Mouse (Mus musculus) cerebellum, postnatal 4 days (tissue): ENCODE measurements around the gene Tgm5.
"Not testable (repeated sequence)": the region's sequence is repeated elsewhere in the genome, so short reads cannot be mapped to it uniquely, and the experiment has no call there.

Experiments
- DNase-seq, 2 experiments: peaks; one replicate each; pipeline ENCODE4 v3.0.0; 2022; ENCODE audit warnings: low spot score in 2 of 2, mixed read lengths in 1 of 2

Tgm5 gene

DNA sequence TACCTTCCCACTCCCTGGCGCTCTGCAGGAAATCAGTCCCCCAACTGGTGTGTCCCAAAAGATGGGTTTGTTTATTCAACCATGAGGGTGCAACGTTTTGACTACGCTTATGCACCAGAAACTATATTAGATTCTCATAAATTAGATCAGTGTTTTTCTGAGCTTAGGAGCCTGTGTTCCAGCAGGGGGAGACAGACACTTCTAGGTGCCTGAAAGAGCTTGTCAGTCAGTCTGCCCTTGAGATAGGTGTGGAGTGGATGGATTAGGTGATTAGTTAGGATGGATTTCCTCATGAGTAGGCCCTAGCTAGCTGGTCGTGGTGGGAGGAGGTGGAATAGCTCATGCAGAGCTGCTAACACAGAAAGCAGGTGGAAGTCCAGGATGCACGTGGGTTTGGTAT is 44.5 kb downstream of the Tgm5 start:
- DNase-seq = peak in 1 of 2 experiments; percentile 3

DNA sequence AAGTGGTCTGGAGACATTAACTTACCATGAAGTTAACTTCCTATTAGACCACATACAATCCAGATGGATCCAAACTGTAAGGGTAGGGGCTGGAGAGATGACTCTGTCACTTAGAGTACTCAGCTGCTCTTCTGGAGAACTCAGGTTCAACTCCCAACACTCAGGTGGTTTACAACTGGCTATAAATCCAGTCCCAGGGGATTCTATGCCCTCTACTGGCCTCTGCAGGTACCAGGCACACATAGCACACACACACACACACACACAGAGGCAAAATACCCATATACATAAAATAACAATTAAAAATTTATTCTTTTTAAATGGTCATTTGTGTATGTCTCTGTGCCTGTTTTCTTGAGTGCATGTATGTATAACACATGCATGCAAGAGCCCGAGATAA is 46.3 kb downstream of the Tgm5 start:
- no peak for DNase-seq

DNA sequence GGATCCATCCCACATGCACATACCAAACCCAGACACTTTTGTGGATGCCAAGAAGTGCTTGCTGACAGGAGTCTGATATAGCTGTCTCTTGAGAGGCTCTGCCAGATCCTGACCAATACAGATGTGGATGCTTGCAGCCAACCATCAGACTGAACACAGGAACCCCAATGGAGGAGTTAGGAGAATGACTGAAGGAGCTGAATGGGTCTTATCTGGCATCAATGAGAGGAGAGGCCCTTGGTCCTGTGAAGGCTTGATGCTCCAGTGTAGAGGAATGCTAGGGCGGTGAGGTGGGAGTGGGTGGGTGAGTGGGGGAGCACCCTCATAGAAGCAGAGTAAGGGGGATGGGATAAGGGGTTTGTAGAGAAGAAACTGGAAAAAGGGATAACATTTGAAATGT is 46.8 kb downstream of the Tgm5 start:
- DNase-seq = not testable (repeated sequence)

DNA sequence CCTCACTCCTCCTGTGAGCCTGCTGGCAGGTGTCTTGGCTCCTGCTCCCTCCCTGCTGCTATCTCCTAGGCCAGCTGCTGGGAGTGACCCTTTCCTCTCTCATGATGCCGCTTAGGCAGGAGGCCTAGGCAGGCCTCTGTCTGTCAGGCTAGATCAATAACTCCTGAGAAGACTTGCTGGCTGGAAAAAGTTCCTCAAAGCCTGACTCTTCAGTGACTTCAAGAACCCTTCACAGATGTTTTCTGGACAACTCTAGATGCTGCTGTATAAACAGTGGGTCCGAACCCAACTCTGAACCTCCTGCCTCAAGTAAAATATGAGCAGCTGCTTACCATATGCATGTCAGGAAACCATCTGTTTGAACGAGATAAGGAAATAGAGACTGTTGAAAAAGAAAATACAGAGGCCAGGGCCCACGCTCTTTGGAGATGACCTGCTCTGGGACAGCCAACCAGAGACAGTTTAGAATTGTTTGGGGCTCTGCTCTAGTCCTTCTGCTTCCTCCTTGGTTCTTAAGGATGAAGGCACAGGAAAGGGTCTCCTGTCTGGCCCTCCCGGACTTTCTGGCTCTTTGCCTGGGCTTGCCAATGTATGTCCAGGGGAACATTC is 48.8 kb downstream of the Tgm5 start, which contains the start of gene Epb42:
TSS of gene Epb42 (minus strand) at position 340 of the 609 bp plus-strand sequence.
- no peak for DNase-seq

DNA sequence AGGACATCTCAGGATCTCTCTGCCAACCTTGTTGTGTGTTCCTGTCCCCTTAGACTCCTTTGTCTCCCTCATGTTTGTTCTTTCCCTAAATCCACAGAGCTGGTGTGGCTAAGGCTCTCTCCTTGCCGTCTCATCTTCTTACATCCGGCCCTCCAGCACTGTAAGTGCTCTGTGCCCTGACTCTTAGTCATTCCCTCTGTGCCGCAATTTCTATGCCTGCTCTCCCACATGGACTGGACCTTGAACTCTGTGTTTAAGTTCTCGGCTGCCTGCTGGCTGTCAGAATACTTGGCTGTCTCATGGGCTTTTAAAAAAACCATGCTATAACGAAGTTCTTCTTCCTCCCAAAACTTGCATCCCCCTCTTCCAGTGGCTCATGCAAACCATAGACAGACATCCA is 62.7 kb downstream of the Tgm5 start:
- no peak for DNase-seq

DNA sequence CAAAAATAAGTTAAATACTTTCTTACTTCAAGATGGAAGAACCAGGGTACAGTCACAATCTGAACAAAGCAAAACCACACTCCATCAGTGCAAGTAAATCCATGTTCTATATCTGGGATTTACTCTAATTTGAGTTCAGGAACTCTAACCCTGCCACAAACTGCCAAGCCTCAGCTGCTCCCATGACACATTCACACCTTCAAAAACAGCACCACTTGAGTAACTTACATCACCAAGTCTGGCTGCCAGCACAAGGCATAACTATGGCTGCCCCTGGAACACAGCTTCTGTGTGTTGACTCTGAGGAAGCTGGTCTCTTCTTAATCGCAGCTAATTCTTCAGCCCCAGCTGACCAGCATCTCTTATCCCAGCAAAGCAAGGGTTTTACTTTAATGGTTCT is 68.5 kb downstream of the Tgm5 start:
- DNase-seq = no peak

DNA sequence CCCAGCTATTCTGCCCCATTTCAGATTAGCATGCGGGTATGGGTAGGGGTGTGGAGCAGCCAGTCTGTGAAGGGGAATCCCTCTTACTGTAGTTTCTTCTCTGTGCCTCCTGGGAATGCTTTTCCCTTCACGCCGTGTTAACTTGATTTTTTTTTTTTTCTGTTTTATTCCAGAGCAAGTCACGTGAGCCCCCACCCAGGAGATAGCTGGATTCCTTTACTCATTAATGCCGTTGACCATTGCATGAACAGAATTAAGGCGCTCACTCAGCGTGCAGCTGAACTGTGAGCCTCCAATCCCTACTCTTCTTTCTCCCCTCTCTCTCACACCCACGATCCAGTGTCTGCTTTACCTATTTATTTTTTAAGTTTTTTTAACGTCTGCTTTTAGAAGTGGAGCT is 69.4 kb downstream of the Tgm5 start:
- DNase-seq = no peak

DNA sequence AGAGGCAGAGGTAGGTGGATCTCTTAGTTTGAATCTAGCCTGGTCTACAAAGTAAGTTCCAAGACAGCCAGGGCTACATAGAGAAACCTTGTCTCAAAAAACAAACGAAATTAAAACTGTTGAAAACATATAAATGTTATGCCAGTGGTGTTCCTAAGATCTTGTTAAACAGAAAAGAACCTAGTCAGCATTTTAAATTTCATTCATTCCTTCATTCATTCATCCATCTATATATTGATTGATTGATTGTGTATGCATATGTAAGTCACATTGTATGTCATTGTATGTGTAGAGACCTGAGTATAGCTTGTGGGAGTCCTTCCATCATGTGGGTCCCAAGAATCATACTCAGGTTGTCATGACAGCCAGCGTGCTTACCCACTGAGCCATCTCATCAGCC is 70.1 kb downstream of the Tgm5 start:
- no peak for DNase-seq

DNA sequence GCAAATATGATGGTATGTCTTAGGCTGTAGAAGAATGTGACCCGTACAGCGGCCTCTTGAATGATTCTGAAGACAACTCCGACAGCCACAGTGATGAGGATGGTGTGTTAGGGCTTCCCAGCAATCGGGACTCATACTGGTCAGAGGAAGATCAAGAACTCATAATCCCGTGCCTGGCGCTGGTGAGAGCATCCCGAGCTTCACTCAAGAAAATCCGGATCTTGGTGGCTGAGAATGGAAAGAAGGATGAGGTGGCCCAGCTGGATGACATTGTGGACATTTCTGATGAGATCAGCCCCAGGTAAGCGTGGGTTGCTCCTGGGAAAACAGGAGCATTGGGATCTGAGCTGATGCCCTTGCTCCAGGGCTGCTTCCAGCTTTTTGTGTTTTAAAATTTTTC is 73.0 kb downstream of the Tgm5 start:
- no peak for DNase-seq

DNA sequence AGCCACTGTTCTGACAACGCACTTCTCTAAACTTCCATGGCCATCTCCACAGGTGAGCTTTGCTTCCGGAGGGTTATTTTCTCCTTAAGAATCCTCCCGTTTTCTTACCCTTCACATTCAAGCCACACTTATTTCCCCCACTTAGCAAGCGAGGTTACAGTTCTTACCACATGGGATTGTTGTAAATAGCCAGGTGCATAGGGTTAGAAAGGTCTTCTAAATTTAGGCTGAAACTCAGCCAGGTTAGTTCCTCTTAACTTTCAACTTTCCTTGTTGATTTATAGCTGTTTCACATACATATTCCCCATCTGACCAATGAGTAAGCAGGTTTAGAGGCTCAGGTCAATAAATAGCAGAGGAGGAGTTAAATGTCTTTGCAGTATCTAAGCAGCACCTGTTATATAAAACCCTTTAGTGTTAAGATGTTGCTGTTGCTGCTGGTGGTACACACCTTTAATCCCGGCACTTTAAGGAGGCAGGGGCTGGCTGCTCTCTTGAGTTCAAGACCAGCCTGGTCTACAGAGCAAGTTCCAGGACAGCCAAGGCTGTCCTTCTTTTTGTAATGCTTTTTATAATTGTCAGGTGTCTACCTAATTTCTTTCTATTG is 76.5 kb downstream of the Tgm5 start:
- DNase-seq = no peak

DNA sequence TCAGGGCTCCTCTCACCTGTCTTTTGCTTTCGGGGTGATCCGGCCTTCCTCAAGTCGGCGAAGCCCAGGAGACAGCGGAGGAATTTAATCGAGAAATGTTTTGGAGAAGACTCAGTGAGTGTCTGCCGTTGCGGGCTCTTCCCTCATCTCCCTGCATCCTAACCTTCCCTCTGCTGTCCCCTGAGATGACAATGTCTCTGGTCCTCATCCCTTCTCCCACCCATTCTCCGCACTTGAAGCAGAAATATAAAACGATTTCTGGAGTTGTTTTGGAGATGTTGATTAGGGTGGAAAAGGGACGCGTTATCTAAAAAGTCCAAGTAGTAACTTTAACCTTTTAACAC is 77.0 kb downstream of the Tgm5 start:
- DNase-seq = no peak

DNA sequence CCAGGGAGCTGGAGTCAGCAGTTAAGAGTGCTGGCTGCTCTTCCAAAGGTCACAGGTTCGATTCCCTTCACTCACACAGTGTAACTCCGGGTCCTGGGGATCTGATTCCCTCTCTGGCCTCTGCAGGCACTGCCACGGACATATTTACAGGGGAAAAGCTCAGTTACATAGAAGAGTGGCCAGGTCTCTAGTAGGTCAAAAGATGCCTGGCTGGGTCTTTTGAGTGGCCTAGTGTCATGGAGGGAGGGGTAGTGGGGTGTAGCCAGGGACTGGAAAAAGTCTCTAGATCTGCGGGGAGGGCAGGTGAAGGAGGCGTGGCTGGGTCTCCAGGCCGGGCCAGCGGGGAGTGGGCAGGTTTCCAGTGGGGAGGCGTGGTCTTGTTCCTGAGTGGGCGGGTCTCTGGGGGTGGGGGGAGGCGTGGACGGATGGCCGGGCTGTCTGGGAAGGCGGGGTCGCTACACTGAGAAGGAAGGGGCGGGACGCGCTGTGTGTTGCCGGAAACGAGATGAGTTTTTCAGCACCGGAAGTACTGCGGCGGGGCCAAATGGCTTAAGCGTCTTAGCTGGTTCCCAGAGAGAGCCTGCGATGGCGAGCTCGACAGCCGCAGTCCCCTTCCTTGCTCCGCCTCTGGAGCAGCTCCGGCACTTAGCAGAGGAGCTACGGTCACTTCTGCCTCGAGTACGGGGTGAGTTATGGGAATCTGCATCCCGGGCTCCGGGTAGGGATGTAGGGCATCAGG is 77.5 kb downstream of the Tgm5 start, which contains the start of gene Ccndbp1:
TSS of gene Ccndbp1 (plus strand) at position 479 of the 739 bp plus-strand sequence.
- peak; percentile 73 to 88 for DNase-seq

DNA sequence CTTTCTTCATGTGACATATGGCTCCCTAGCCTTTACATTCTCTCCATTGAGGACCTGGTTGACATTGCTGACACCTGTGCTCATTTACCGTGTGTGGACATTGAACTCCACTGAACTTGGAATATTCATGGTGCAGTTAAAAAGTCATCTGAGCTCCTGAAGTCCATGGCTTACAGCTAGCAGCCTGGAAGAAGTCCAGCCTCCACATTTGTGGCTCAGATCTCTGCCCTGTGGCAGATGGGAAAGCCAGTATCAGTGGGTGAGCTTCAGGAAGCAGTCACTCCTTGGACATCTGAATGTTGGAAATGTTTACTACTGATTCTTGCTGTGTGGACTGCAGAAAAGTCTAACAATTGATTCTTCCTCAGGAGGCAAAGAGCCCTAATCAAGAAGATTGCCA is 78.7 kb downstream of the Tgm5 start:
- DNase-seq = no peak

DNA sequence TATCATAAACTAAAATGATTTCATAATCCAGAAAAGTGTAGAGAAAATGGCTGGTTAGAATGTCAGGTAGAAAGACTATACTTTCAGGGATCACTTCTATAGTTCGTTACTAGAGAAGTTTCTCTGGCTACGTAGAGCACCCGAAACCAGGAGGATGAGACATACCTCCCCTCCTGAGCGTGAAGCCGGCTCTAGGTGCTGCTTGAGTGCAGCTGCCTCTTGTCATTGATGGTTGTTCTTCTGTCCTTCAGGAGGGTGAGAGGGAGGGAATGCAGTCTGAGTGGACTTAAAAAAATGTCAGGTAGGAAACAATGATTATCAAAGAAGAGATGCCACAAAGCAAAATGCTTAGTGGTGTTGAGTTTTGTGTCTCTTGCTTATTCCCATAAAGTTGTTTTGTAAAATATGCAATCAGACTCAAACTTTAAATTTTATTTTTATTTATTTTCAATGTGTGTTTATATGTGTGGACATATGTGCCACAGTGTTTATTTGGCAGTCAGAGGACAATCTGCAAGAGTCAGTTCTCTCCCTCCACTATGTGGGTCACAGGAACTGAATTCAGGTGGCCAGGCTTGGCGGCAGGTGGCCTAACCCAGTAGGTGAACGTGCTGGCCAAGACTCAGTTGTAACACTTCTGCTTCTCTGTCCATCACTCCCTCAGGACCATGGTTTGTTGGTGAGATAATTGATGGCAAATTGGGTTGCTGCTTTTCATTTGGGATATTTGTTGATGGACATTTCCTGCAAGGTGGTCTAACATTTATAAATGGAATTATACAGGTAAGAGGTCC is 81.4 kb downstream of the Tgm5 start:
- DNase-seq = no peak

DNA sequence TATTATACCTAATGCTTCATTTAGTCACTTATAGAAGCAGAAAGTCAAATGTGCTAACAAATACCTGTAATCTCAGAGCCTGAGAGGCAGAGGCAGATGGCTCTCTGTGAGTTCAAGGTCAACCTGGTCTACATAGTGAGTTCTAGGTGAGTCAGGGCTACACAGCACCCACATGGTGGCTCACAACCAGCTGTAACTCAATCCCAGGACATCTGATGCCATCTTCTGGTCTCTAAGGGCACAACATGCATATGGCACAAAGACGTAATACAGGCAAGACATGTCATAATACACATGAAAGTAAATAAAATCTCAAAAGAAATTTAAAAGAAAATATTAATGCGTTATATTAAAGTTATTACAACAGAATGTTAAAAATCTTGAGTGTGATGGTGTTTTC is 82.1 kb downstream of the Tgm5 start:
- no peak for DNase-seq

DNA sequence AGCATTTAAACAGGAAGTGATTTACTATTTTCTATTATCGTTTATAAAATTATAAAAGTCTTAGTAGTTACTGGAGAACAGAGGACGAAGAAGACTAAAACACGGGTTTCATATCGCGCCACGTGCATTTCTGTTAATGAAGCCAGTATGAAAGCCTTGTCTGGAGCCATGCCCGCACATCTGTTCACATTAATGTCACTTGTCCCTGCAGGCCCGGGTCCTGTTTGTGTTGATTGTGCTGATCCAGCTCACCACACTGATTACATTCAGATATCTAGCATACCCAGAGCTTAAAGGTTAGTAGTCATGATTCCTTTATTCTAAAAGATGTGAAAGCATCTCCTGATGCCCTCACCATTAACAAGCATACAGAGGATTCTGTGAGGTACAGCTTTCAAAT is 86.8 kb downstream of the Tgm5 start:
- no peak for DNase-seq

DNA sequence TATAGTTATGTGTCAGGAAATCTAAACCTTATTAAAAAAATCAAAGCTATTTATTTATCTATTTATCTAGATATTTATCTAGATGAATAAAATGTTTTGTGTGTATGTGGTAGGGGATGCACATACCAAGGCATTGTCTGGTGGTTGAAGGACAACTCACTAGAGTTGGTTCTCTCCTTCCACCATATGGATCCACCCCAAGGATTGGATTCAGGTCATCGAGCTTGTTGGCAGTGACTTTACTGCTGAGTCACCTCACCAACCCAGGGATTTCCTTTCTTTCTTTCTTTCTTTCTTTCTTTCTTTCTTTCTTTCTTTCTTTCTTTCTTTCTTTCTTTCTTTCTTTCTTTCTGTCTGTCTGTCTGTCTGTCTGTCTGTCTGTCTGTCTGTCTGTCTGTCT is 89.0 kb downstream of the Tgm5 start:
- DNase-seq = not testable (repeated sequence)
